Mouse (Mus musculus) WW6 (cell line): ENCODE results near the gene Ncor2.
A peak's percentile ranks its signal among the peaks of the same experiment; 100 is the strongest.

Experiments
- DNase-seq: peaks from one replicate; pipeline ENCODE4 v3.0.0-alpha.2; 2013; ENCODE audit warnings: low read depth, low spot score

The Ncor2 gene

DNA sequence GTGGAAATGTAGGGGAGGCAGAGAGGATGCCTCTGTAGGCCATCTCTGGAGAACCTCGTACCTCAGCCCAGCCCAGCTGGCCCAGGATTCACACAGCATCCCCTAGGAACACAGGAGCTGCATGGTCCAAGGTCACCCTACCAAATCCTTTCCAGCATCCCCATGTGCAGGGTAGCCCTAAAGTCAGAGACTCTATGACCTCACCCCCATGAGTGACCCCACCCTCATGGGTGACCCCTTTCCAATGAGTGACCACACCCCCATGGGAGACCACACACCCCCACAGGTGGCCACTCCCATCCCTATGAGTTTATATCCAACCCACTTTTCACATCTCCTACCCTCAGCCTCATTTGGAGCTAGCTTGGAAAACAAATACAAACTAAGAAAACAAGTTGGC lies 51.1 kb downstream of the Ncor2 start:
- no peak for DNase-seq

GRCm38 (mm10) chr5:125127426-125127825 lies 51.6 kb downstream of the Ncor2 start:
- DNase-seq = no peak

DNA sequence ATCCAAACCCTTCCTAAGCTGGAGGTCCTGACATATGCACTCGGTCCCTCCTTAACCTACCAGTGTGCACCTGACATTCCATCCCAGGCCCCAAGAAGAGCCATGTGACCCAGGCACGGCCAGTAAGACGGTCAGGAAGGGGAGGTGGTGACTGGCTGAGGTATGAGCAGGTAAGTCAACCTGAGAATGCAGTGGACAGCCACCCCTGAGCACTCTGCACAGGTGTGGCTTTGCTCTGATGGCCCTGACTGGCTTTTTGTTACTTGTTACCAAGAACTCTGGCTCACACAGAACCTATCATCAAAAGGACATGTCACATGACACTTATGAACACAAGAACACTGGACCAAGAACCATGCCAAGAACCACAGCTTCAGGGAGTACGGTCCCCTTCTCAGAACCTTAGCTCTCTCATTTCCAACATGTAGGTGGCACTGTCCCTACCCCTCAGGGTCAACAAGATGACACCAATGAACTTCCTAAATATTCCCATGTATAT lies 53.0 kb downstream of the Ncor2 start:
- DNase-seq = no peak

GRCm38 (mm10) chr5:125125219-125125618 lies 53.8 kb downstream of the Ncor2 start:
- no peak for DNase-seq

- DNase-seq = no peak
Observed at GRCm38 (mm10) chr5:125124002-125124401, 55.0 kb downstream of the Ncor2 start.

- no peak for DNase-seq
Observed at GRCm38 (mm10) chr5:125123206-125123605, 55.8 kb downstream of the Ncor2 start.

DNA sequence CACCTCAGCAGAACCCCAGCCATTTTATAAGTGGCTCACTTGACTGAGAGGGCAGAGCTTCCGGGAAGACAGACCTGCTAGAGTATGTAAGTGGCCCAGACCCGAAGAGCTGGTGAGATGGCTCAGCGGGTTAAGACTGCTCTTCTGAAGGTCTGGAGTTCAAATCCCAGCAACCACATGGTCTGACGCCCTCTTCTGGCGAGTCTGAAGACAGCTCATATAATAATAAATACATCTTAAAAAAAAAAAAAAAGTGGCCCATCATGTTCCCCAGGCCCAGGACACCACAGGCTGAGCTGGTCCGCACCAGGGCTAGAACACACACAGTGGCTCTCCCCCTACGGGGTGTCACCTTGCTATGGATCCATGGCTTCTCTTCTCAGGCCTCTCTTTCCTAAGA lies 56.5 kb downstream of the Ncor2 start:
- no peak for DNase-seq

DNA sequence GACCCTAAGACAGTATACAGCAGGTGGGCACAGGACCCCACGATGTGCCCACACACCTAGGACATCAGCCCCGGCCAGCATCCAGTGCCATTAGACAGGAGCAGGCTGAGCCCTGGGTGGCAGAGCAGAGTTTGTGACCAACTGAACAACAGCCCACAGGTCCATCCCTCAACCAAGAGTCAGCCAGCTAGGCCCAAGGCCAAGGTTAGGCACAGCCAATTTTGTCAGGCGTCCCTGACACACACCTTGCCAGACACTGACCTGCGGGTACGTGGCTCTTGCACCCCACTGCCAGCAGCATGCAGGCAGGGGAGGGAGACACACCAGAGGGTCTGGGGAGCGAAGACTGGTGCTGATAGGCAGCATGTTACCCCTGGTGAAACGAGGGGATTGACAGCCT lies 57.0 kb downstream of the Ncor2 start:
- no peak for DNase-seq

DNA sequence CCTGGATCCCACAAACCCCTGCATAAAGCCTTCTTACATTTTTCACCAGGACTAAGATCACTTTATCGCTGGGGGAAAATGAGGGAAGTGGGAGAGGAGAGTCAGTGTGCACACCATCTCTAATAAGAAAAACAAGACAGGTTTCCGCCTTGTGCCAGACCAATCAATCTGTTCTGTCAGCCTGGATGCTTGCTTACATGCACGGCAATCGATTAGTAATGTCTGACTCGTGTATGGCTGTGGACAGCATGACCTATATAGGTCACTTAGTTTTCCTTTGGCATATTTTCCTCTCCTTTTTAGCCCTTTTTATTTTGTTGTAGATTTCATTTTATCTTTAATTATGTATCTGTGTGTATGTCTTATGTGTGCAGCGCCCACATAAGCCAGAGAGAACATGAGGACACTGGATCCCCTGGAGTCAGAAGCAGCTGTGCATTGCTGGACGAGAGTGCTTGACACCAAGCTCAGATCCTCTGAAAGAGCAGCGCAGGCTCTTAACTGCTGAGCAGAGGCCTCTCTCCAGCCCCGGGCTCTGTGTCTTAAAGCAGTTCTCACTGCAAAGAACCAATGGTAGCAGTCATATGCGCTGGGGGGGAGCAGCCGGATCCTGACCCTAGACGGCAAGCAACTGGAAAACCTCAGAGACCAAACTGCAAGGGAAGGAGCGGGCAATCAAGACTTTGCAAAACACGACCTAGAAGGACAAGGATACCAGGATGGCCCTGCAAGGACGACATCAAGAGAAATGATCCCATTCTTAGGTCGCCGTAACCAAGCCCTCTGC lies 58.3 kb downstream of the Ncor2 start:
- DNase-seq = no peak

DNA sequence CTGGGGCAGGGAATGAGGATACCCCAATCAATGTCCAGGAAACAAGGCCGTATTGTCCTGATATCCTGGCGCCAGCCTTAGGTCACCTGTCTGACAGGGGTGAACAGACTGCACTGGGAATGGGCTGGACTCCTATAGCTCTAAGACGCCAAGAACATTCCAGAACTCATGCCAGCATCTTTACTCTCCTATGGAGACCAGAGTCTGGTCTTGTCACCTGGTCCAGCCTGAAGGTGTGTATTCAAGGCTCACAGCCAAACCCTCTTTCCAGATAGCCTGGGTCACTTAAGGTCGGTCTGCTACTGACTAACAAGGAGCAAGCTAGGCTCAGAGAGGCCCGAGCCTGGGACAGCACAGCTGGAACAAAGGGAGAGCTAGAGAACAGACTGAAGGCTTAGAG lies 61.8 kb downstream of the Ncor2 start:
- no peak for DNase-seq

GRCm38 (mm10) chr5:125113029-125113428 lies 66.0 kb downstream of the Ncor2 start:
- DNase-seq = no peak

GRCm38 (mm10) chr5:125112588-125112987 lies 66.4 kb downstream of the Ncor2 start:
- no peak for DNase-seq

- DNase-seq = no peak
Observed at GRCm38 (mm10) chr5:125111137-125111536, 67.9 kb downstream of the Ncor2 start.

DNA sequence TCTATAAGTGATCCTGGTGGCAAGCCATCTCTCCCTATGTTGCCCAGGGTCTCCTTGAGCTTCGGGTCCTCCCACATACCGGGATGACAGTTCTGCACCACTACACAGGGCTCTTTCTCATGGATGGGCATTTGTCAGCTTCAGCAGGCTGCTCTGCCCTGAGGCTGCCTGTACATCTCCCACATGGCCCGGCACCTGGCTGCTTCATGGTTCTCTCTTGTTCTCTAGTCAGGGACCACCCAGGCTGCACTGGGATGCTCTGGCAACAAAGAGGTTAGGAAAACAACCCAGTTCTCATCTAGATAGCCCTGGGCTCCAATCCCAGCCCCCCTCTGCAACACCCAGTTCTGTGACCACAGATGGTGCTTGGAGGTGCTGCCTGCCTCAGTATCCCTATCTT lies 68.3 kb downstream of the Ncor2 start:
- DNase-seq = no peak

GRCm38 (mm10) chr5:125110196-125110595 lies 68.8 kb downstream of the Ncor2 start:
- DNase-seq = no peak

DNA sequence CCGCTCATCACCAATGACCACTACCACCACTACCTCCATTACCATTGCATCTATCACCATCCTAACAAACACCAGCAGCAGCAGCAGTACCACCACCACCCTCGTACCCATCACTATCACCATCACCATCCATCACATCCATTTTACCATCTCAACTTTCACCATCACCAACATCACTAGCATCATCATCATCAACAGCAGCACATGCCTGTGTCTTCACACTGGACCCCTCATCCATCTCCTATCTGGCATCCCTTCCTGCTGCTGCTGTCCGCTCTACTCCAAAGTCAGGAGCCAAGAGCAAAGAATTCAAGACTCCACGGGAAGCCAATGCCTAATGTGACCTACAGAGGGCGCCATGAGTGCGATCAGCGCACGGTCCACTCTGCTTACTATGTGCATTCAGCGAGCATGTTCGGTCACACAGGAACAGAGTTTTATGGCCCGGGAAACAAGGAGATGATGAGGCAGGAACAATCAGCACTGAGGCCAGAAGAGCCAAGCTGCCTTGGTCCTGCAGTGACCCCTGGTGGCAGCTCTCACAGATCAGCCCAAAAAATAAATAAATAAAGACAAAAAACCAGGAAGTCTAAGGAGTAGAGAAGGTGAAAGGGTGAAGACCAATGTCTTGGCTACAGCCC lies 71.9 kb downstream of the Ncor2 start:
- DNase-seq = peak; percentile 72

- no peak for DNase-seq
Observed at GRCm38 (mm10) chr5:125106191-125106590, 72.8 kb downstream of the Ncor2 start.

DNA sequence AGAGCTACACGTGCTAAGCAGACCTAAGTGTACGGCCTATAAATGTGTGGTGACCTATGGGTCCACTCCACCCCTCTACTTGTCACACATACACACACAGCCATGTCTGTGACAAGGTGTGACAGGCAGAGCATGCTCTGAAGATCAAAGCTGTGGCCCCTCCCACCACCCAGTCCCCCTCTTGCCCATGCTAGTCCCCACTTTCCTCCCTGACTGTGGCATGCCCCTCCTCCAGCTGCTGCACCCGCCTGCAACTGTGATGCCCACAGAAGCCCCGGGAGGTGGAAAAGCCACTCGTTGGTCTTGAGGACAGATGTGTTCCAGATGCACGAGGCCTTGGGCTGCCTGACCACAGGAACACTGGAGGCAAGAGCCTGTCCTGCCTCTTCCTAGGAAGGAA lies 74.2 kb downstream of the Ncor2 start:
- DNase-seq = no peak

GRCm38 (mm10) chr5:125103396-125103795 lies 75.6 kb downstream of the Ncor2 start:
- no peak for DNase-seq

- DNase-seq = no peak
Observed at GRCm38 (mm10) chr5:125102907-125103306, 76.1 kb downstream of the Ncor2 start.

- no peak for DNase-seq
Observed at GRCm38 (mm10) chr5:125102352-125102751, 76.7 kb downstream of the Ncor2 start.

- DNase-seq = no peak
Observed at GRCm38 (mm10) chr5:125099785-125100350, 79.2 kb downstream of the Ncor2 start.

GRCm38 (mm10) chr5:125098692-125099091 lies 80.3 kb downstream of the Ncor2 start:
- DNase-seq = no peak
